Mouse (Mus musculus) heart, adult 2 months (tissue): ENCODE results near the gene Tk1.

Experiments used
- CTCF ChIP-seq: fragments of 200-600 bp; IDR thresholded peaks from 2 replicates; pipeline ENCODE4 v1.8.1; 2022; ENCODE audit warnings: antibody characterized with exemption, mild to moderate bottlenecking, moderate library complexity
- EP300 ChIP-seq: fragments of 200-500 bp; IDR thresholded peaks from 2 replicates; pipeline ENCODE4 v1.6.1; 2011; ENCODE audit warnings: low read depth, low read length, control low read depth; ENCODE audit not compliant: insufficient read depth
- POLR2A ChIP-seq: fragments of 200-500 bp; IDR thresholded peaks from 2 replicates; pipeline ENCODE4 v1.6.1; 2011; ENCODE audit warnings: mild to moderate bottlenecking, low read depth, low read length, control low read depth; ENCODE audit not compliant: insufficient read depth

GRCm38 (mm10) chr11:117875681-117876080 is 49.8 kb upstream of the Tk1 start:
- TF ChIP-seq CTCF (no peak), POLR2A (no peak), EP300 (no peak)
